Mouse (Mus musculus): ENCODE results near the gene Ptger4. TPM values are rescaled to one million over a fixed set of nuclear protein-coding genes. Genes with fewer than 3 reads are reported as not detected.

Gene Ptger4
- polyA plus RNA-seq, 1 experiment from 2014 or later = 3.0 TPM

- H3K9me3 ChIP-seq = no peaks in the 10 kb centered on the region
- 56% methylated on average over 4 of the region's 4 CpGs for WGBS
- no peak overlapping the region for H3K27ac ChIP-seq
- H3K4me2 ChIP-seq (replicated peaks) = no peak overlapping the region
- H3K36me3 ChIP-seq = 0 out of 2 replicates have a peak, but pooled peaks cover 6% of the 10 kb centered on the region
- no peak overlapping the region for H3K9ac ChIP-seq
- no peak overlapping the region for H3K4me3 ChIP-seq
- ATAC-seq (ENCODE audit: low FRiP score, low read depth) = no peak
- no peaks in the 10 kb centered on the region for H3K27me3 ChIP-seq (replicated peaks)
- peaks cover 14% of the 10 kb centered on the region for H3K4me1 ChIP-seq
Observed at GRCm38 (mm10) chr15:5187116-5187515, 56.9 kb downstream of the Ptger4 start.

- H3K4me3 ChIP-seq = peak overlapping the region; percentile 97
- no peak for ATAC-seq (ENCODE audit: low FRiP score, low read depth)
- H3K27me3 ChIP-seq (replicated peaks) = no peaks in the 10 kb centered on the region
- H3K4me1 ChIP-seq = peaks cover 14% of the 10 kb centered on the region
- 39% methylated on average over 10 of the region's 10 CpGs for WGBS
- no peak overlapping the region for H3K27ac ChIP-seq
- no peaks in the 10 kb centered on the region for H3K9me3 ChIP-seq
- H3K9ac ChIP-seq = peak overlapping the region; percentile 77
- peak overlapping the region; percentile 64 for H3K4me2 ChIP-seq (replicated peaks)
- H3K36me3 ChIP-seq = 0 out of 2 replicates have a peak, but pooled peaks cover 6% of the 10 kb centered on the region
Observed at GRCm38 (mm10) chr15:5186293-5186675, 57.7 kb downstream of the Ptger4 start.

GRCm38 (mm10) chr15:5185366-5186292 is 58.4 kb downstream of the Ptger4 start, which contains the start of gene Ttc33:
Ttc33 (plus strand) TSS chr15:5185525.
- Histone ChIP-seq H3K4me3 (peak within 1 kb of the TSS; percentile 97), H3K9ac (peak within 1 kb of the TSS; percentile 77), H3K27ac (peak within 1 kb of the TSS; percentile 64), H3K9me3 (no peaks in the 10 kb centered on the region), H3K36me3 (0 out of 2 replicates have a peak, but pooled peaks cover 6% of the 10 kb centered on the region), H3K4me1 (peaks cover 14% of the 10 kb centered on the region), H3K4me2 (replicated peaks) (peak within 1 kb of the TSS; percentile 64), H3K27me3 (replicated peaks) (no peaks in the 10 kb centered on the region)
- ATAC-seq (ENCODE audit: low FRiP score, low read depth) = peak; percentile 87
- under 1% methylated on average over 55 of the region's 55 CpGs for WGBS

GRCm38 (mm10) chr15:5184668-5185330 is 59.2 kb downstream of the Ptger4 start:
- H3K4me2 ChIP-seq (replicated peaks) = peak overlapping the region; percentile 64
- peak overlapping the region; percentile 77 for H3K9ac ChIP-seq
- H3K4me3 ChIP-seq = peak overlapping the region; percentile 97
- H3K9me3 ChIP-seq = no peaks in the 10 kb centered on the region
- 0 out of 2 replicates have a peak, but pooled peaks cover 1% of the 10 kb centered on the region for H3K36me3 ChIP-seq
- peaks cover 14% of the 10 kb centered on the region for H3K4me1 ChIP-seq
- WGBS = 49% methylated on average over 10 of the region's 11 CpGs
- ATAC-seq (ENCODE audit: low FRiP score, low read depth) = peak; percentile 61
- no peaks in the 10 kb centered on the region for H3K27me3 ChIP-seq (replicated peaks)
- peak overlapping the region; percentile 64 for H3K27ac ChIP-seq

- Histone ChIP-seq H3K27me3 (replicated peaks) (no peaks in the 10 kb centered on the region), H3K9me3 (no peaks in the 10 kb centered on the region), H3K4me3 (no peak overlapping the region), H3K9ac (no peak overlapping the region), H3K27ac (no peak overlapping the region), H3K4me2 (replicated peaks) (no peak overlapping the region), H3K4me1 (no peaks in the 10 kb centered on the region), H3K36me3 (peaks cover 57% of the 10 kb centered on the region)
- ATAC-seq (ENCODE audit: low FRiP score, low read depth) = no peak
- WGBS = 93% methylated on average over 12 of the region's 12 CpGs
Observed at GRCm38 (mm10) chr15:5173217-5173820, 70.7 kb downstream of the Ptger4 start.

- no peaks in the 10 kb centered on the region for H3K27me3 ChIP-seq (replicated peaks)
- H3K4me2 ChIP-seq (replicated peaks) = no peak overlapping the region
- H3K4me3 ChIP-seq = no peak overlapping the region
- 91% methylated on average over 12 of the region's 12 CpGs for WGBS
- no peaks in the 10 kb centered on the region for H3K4me1 ChIP-seq
- H3K9me3 ChIP-seq = no peaks in the 10 kb centered on the region
- ATAC-seq (ENCODE audit: low FRiP score, low read depth) = no peak
- H3K9ac ChIP-seq = no peak overlapping the region
- peaks cover 43% of the 10 kb centered on the region for H3K36me3 ChIP-seq
- H3K27ac ChIP-seq = no peak overlapping the region
Observed at GRCm38 (mm10) chr15:5165121-5165773, 78.7 kb downstream of the Ptger4 start.

GRCm38 (mm10) chr15:5158827-5159226 is 85.2 kb downstream of the Ptger4 start:
- no peak for ATAC-seq (ENCODE audit: low FRiP score, low read depth)
- Histone ChIP-seq H3K36me3 (peaks cover 12% of the 10 kb centered on the region), H3K27me3 (replicated peaks) (no peaks in the 10 kb centered on the region), H3K4me1 (peaks cover 9% of the 10 kb centered on the region), H3K27ac (no peak overlapping the region), H3K4me3 (no peak overlapping the region), H3K4me2 (replicated peaks) (no peak overlapping the region), H3K9ac (no peak overlapping the region), H3K9me3 (no peaks in the 10 kb centered on the region)
- 80% methylated on average over 6 of the region's 6 CpGs for WGBS

GRCm38 (mm10) chr15:5157386-5157785 is 86.6 kb downstream of the Ptger4 start:
- 89% methylated on average over 1 of the region's 1 CpGs for WGBS
- H3K4me1 ChIP-seq = peaks cover 9% of the 10 kb centered on the region
- no peak overlapping the region for H3K27ac ChIP-seq
- ATAC-seq (ENCODE audit: low FRiP score, low read depth) = no peak
- H3K9me3 ChIP-seq = no peaks in the 10 kb centered on the region
- H3K4me2 ChIP-seq (replicated peaks) = no peak overlapping the region
- H3K4me3 ChIP-seq = no peak overlapping the region
- H3K27me3 ChIP-seq (replicated peaks) = no peaks in the 10 kb centered on the region
- H3K36me3 ChIP-seq = peaks cover 6% of the 10 kb centered on the region; the same call in 1 of the 2 replicates
- H3K9ac ChIP-seq = no peak overlapping the region

Other genes with a start within 250 kb of the Ptger4 start
- 0.14 TPM in 1 of 2 replicates, not detected in the other for gene C7, start 180.4 kb downstream of the Ptger4 start, polyA plus RNA-seq (2016; fragmentation: Nextera tagmentation; extraction: Ambion mirVana)
- 0.71 and 0.88 TPM in 2 replicates for gene Card6, start 135.6 kb downstream of the Ptger4 start, polyA plus RNA-seq (2016; fragmentation: Nextera tagmentation; extraction: Ambion mirVana)
- gene Rpl37, start 127.5 kb downstream of the Ptger4 start, polyA plus RNA-seq (2016; fragmentation: Nextera tagmentation; extraction: Ambion mirVana) = 422 and 438 TPM in 2 replicates
- gene Prkaa1, start 100.3 kb downstream of the Ptger4 start, polyA plus RNA-seq (2016; fragmentation: Nextera tagmentation; extraction: Ambion mirVana) = 16.0 and 17.7 TPM in 2 replicates
- 52.1 and 52.5 TPM in 2 replicates for gene Ttc33, start 58.7 kb downstream of the Ptger4 start, polyA plus RNA-seq (2016; fragmentation: Nextera tagmentation; extraction: Ambion mirVana)

All from neural tube, embryonic 12.5 days (tissue).